Mouse (Mus musculus): Measurements from ENCODE around the gene Gm14326.
"Not testable (repeated sequence)": the region's sequence is repeated elsewhere in the genome, so short reads cannot be mapped to it uniquely, and the experiment has no call there.

Gm14326 gene

GRCm38 (mm10) chr2:177957145-177957544, at the start of gene Gm14326:
Gene Gm14326, minus strand, starts transcription at chr2:177957297.
- peak; percentile 94 for DNase-seq

DNA sequence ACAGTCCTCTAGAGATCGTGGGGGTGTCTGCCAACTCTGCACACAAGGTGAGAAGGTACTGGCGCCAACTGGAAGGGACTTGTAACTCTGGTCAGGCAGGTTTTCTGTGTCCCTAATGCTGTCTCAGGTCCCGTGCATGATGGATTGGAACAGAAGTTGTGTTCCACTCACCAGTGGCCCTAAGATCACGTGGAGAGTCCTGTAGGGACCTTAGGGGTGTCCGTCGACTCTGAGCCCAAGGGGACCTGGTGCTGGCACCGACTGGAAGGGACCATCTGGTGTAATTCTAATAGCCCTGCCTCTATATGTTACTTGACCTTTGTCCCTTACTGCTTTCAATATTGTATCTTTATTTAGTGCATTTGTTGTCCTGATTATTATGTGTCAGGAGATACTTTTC, 17.7 kb upstream of the Gm14326 start:
- DNase-seq: not testable (repeated sequence)

DNA sequence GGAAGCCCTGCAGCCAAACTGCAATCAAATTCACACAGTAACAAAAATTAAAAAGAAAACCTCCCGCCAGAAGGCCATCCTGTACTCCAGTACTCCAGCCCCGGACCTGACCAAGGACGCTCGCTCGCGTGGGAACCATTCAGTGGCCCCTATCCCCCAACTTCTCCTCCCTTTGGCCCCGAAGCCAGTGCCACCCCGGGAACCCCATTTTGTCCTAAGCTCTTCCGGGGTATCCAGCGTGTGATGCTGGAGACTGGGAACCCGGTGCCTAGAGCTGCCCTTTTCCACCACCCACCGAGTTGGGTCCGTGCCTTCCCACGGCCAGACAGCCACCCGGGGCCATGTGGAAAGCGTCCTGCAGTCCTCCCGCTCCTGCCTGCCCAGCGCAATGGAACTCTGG, 363 bp downstream of the Gm14326 start:
- peak; percentile 40 for DNase-seq

GRCm38 (mm10) chr2:177925563-177926103, 31.5 kb downstream of the Gm14326 start, which contains the start of gene Zfp972:
Gene Zfp972, minus strand, starts transcription at chr2:177925613.
- DNase-seq: not testable (repeated sequence)

DNA sequence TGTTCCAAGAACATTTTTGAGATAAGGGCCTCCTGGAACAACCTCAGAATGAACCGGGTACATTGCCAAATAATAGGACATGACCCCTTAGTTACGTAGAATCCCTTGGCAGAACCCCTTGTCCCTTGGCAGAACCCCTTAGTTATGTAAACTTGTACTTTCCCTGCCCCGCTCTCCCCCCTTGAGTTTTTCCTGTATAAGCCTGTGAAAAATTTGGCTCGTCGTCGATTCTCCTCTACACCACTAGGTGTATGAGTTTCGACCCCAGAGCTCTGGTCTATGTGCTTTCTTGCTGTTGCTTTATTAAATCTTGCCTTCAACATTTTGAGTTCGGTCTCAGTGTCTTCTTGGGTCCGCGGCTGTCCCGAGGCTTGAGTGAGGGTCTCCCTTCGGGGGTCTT, 53.8 kb downstream of the Gm14326 start:
- DNase-seq: not testable (repeated sequence)

- DNase-seq: not testable (repeated sequence)
Measured at GRCm38 (mm10) chr2:177898171-177898570, 58.9 kb downstream of the Gm14326 start.

DNA sequence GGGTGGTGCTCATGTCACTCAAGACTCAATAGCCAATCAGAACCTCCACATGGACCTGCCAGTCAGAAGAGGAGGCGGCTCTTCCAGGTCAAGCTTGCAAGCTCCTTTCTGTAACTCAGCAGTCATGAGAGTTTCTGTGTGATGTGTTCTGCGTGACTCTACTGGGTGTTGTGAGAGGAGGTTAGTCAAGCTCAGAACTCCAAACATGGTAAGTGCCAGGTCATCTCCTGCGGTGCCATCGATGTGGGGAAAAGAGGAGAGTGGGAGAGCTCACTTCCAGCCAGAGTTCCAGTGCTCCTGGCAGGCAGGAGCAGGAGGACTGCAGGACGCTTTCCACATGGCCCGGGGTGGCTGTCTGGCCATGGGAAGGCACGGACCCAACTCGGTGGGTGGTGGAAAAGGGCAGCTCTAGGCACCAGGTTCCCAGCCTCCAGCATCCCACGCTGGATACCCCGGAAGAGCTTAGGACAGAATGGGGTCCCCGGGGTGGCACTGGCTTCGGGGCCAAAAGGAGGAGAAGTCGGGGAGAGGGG, 60.0 kb downstream of the Gm14326 start, which contains the start of gene Gm14327:
TSS of gene Gm14327 (plus strand) at position 51 of the 533 bp plus-strand sequence.
- DNase-seq: not testable (repeated sequence)

DNA sequence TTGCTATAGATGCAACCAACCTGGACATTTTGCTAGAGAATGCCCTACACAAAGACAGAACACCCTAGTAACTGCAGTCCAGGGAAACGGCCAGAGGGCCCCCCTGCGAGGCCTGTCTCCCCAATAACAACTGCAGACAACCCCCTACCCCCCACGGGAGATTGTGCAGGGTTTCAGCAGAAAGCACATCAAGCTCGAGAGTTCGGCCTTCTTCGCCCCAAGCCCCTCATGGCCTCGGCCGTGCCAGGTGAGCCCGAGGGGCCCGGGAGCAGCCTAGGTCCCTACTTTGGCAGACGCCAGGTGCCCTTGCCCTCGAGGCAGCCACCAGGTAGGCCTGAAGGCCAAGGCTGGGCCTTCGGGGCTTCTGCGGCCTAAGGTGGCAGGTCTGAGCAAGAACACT, 69.4 kb downstream of the Gm14326 start:
- DNase-seq: not testable (repeated sequence)
